Mouse (Mus musculus) natural killer cell, adult 2 months (primary cell): Measurements from ENCODE around the gene Pced1b.
"Not testable (repeated sequence)": the region's sequence is repeated elsewhere in the genome, so short reads cannot be mapped to it uniquely, and the experiment has no call there.

Experiments used
- DNase-seq, 2 experiments: peaks; one replicate each; pipeline ENCODE4 v3.0.0; 2022; ENCODE audit warnings: low spot score in 2 of 2

Pced1b gene

GRCm38 (mm10) chr15:97338377-97339060 is 91.6 kb downstream of the Pced1b start:
- no peak for DNase-seq

- DNase-seq, result peak; percentile 38 to 54
Observed at GRCm38 (mm10) chr15:97342336-97342735, 95.4 kb downstream of the Pced1b start.

- DNase-seq, result peak; percentile 71 to 83
Observed at GRCm38 (mm10) chr15:97342945-97343344, 96.0 kb downstream of the Pced1b start.

- no peak for DNase-seq
Observed at GRCm38 (mm10) chr15:97343921-97344320, 97.0 kb downstream of the Pced1b start.

GRCm38 (mm10) chr15:97345110-97345509 is 98.2 kb downstream of the Pced1b start:
- no peak for DNase-seq

GRCm38 (mm10) chr15:97345917-97346316 is 99.0 kb downstream of the Pced1b start:
- no peak for DNase-seq

GRCm38 (mm10) chr15:97346413-97346812 is 99.5 kb downstream of the Pced1b start:
- DNase-seq, result no peak

GRCm38 (mm10) chr15:97346897-97347296 is 100.0 kb downstream of the Pced1b start:
- no peak for DNase-seq

GRCm38 (mm10) chr15:97348566-97349315 is 101.8 kb downstream of the Pced1b start:
- DNase-seq, result no peak

GRCm38 (mm10) chr15:97350528-97350927 is 103.6 kb downstream of the Pced1b start:
- DNase-seq, result peak in 1 of 2 experiments; percentile 12

GRCm38 (mm10) chr15:97351016-97351415 is 104.1 kb downstream of the Pced1b start:
- no peak for DNase-seq

GRCm38 (mm10) chr15:97351681-97352080 is 104.8 kb downstream of the Pced1b start:
- no peak for DNase-seq

- peak; percentile 34 to 58 for DNase-seq
Observed at GRCm38 (mm10) chr15:97355676-97356303, 108.9 kb downstream of the Pced1b start.

GRCm38 (mm10) chr15:97357016-97357415 is 110.1 kb downstream of the Pced1b start:
- DNase-seq, result no peak

GRCm38 (mm10) chr15:97360842-97361770 is 114.2 kb downstream of the Pced1b start:
- peak; percentile 51 to 61 for DNase-seq

- peak; percentile 65 to 66 for DNase-seq
Observed at GRCm38 (mm10) chr15:97361771-97362171, 114.9 kb downstream of the Pced1b start.

GRCm38 (mm10) chr15:97364271-97364670 is 117.4 kb downstream of the Pced1b start:
- DNase-seq, result not testable (repeated sequence)

- DNase-seq, result no peak
Observed at GRCm38 (mm10) chr15:97364968-97365367, 118.1 kb downstream of the Pced1b start.

GRCm38 (mm10) chr15:97368035-97368608 is 121.2 kb downstream of the Pced1b start:
- no peak for DNase-seq

GRCm38 (mm10) chr15:97368631-97369030 is 121.7 kb downstream of the Pced1b start:
- DNase-seq, result no peak

- no peak for DNase-seq
Observed at GRCm38 (mm10) chr15:97369144-97369543, 122.2 kb downstream of the Pced1b start.
